Mouse (Mus musculus): Measurements from ENCODE around the gene B230219D22Rik.

DNA sequence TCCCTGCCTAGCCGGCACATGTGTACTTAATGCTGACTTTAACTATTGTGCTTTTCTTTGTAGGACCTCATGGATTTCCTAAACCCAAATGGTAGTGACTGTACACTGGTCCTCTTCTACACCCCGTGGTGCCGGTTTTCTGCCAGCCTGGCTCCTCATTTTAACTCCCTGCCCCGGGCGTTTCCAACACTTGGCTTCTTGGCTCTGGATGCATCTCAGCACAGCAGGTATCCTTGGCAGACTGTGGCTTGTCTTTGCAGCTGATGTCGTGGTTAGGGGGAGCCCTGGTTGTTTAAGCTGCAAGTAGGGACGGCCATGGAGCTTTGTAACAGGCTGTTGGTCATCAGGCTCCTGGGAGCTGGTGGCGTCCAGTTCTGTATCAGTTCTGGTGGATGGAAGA, 28.6 kb downstream of the B230219D22Rik start:
- TF ChIP-seq POLR2A (IDR thresholded peaks at IDR 0.05; ENCODE audit: borderline replicate concordance, insufficient read depth, low read length) (no peak), CTCF (IDR thresholded peaks at IDR 0.05; ENCODE audit: borderline replicate concordance, insufficient read depth, low read depth, low read length) (no peak)

Measured in cerebellum, adult 2 months (tissue).